ENCODE assay signal across 10 mouse cellular contexts in the genomic region with DNA sequence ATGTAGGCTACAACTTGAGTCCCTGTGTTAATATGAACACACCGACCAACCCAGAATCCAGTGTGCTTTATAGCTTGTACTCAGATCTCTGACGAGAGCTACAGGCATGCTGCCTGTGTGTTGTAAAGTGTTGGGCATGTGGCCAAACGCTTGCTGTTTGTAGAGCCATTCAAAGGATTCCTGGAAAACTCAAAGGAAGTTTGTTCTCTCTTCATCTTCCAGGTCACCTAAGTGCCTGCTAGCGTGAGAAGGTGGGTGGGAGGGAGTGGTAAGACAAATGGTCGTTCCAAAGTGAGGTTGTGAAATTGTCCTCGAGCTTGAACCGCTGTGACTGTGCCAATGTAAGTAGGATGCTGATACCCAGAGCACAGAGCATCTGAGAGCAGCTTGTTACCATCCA. TPM values are rescaled to one million over a fixed set of nuclear protein-coding genes. Genes with fewer than 3 reads are reported as not detected.
DNase-seq lines count a peak whose midpoint lies in the region; ATAC-seq lines count a peak whose summit lies in the region.
"Had no signal": no experiment of that assay in that cellular context is flagged by ENCODE, and none has a peak within 500 bp of the region (broad histone marks: within the 10 kb centered on the region; RNA-seq: fewer than 3 reads in every experiment).

No protein-coding gene starts in this region.

- intact Hi-C loops in heart, postnatal 25 days (cut with DNase I) = no loop called here

- no peaks in the 10 kb centered on the region for H3K9me3 ChIP-seq in kidney, embryonic 14.5 days (ENCODE audit: control insufficient read depth, low read length)
- H3K9me3 ChIP-seq in kidney, embryonic 15.5 days (replicated peaks) = 0 out of 2 replicates have a peak, but pooled peaks cover 3% of the 10 kb centered on the region
- H3K9me3 ChIP-seq: embryonic facial prominence, embryonic 12.5 days; G1E had no signal

- 12% methylated on average over 7 of the region's 7 CpGs for WGBS in kidney, embryonic 14.5 days
- 15% methylated on average over 7 of the region's 7 CpGs for WGBS in kidney, embryonic 15.5 days

- DNase-seq in adrenal gland, postnatal 25 days = peak; percentile 36
- no peak for DNase-seq in adrenal gland, adult 8-10 months
- peak; percentile 53 for DNase-seq in right cerebral cortex, postnatal 14 days
- no peak for DNase-seq in right cerebral cortex, postnatal 25 days
- DNase-seq in lung, postnatal 36 days = peak; percentile 93
- DNase-seq in heart, postnatal 25 days (ENCODE audit: low spot score) = no peak

- 0 out of 2 replicates have a peak, but pooled peaks have one; percentile 7 for ATAC-seq in kidney, embryonic 14.5 days (ENCODE audit: low FRiP score, low TSS enrichment)
- no peak for ATAC-seq in kidney, embryonic 15.5 days (replicated peaks; ENCODE audit: low FRiP score)

- H3K4me1 ChIP-seq in kidney, embryonic 14.5 days (ENCODE audit: control insufficient read depth, insufficient read depth, low read length) = no peaks in the 10 kb centered on the region
- peaks cover 4% of the 10 kb centered on the region; the same call in 1 of the 2 replicates for H3K4me1 ChIP-seq in kidney, embryonic 15.5 days
- H3K4me1 ChIP-seq: embryonic facial prominence, embryonic 12.5 days had no signal

- H3K27ac ChIP-seq in kidney, embryonic 14.5 days (ENCODE audit: low read depth, low read length) = no peak overlapping the region
- no peak overlapping the region for H3K27ac ChIP-seq in kidney, embryonic 15.5 days
- H3K27ac ChIP-seq: embryonic facial prominence, embryonic 12.5 days had no signal

- no peak overlapping the region for H3K4me3 ChIP-seq in kidney, embryonic 14.5 days (ENCODE audit: low read length)
- no peak overlapping the region for H3K4me3 ChIP-seq in kidney, embryonic 15.5 days (replicated peaks)
- H3K4me3 ChIP-seq: embryonic facial prominence, embryonic 12.5 days had no signal

- H3K9ac ChIP-seq in kidney, embryonic 14.5 days (ENCODE audit: low read depth, low read length) = no peak overlapping the region
- no peak overlapping the region for H3K9ac ChIP-seq in kidney, embryonic 15.5 days
- H3K9ac ChIP-seq: embryonic facial prominence, embryonic 12.5 days had no signal

- no peak overlapping the region for H3K4me2 ChIP-seq in kidney, embryonic 14.5 days (replicated peaks; ENCODE audit: low read depth, low read length)
- H3K4me2 ChIP-seq in kidney, embryonic 15.5 days = no peak overlapping the region
- H3K4me2 ChIP-seq: embryonic facial prominence, embryonic 12.5 days had no signal

- no peaks in the 10 kb centered on the region for H3K36me3 ChIP-seq in kidney, embryonic 14.5 days (ENCODE audit: control insufficient read depth, insufficient read depth, low read length)
- H3K36me3 ChIP-seq in kidney, embryonic 15.5 days = peaks cover 4% of the 10 kb centered on the region; the same call in 1 of the 2 replicates
- H3K36me3 ChIP-seq: G1E had no signal

- no peaks in the 10 kb centered on the region for H3K27me3 ChIP-seq in kidney, embryonic 14.5 days (ENCODE audit: control insufficient read depth, insufficient read depth, low read length)
- no peaks in the 10 kb centered on the region for H3K27me3 ChIP-seq in kidney, embryonic 15.5 days
- H3K27me3 ChIP-seq: embryonic facial prominence, embryonic 12.5 days had no signal

RNA-seq across cellular contexts. Expression of a gene that starts 12.7 kb away (rescaled TPM):
- total RNA-seq in adrenal gland, postnatal 25 days (2021) = 273 and 304 TPM in 2 replicates
- total RNA-seq in adrenal gland, adult 8-10 months (2022) = 100 to 1,000 TPM; 241 to 258 (median 257) TPM
- polyA plus RNA-seq in kidney, embryonic 14.5 days (2014; fragmentation: Nextera tagmentation; extraction: Ambion mirVana) = 463 and 491 TPM in 2 replicates
- polyA plus RNA-seq in kidney, embryonic 15.5 days (2015; fragmentation: Nextera tagmentation; extraction: Ambion mirVana) = 435 and 459 TPM in 2 replicates
- total RNA-seq in heart, postnatal 25 days (2021) = 100 to 1,000 TPM; 135 to 146 TPM

RNA-seq across cellular contexts. Expression of a gene that starts 36.4 kb away (rescaled TPM):
- 21.7 and 23.6 TPM in 2 replicates for total RNA-seq in adrenal gland, postnatal 25 days (2021)
- total RNA-seq in adrenal gland, adult 8-10 months (2022) = 10 to 100 TPM; 22.4 to 25.4 (median 23.7) TPM
- 6.7 and 9.1 TPM in 2 replicates for polyA plus RNA-seq in kidney, embryonic 14.5 days (2014; fragmentation: Nextera tagmentation; extraction: Ambion mirVana)
- polyA plus RNA-seq in kidney, embryonic 15.5 days (2015; fragmentation: Nextera tagmentation; extraction: Ambion mirVana) = 4.9 and 5.9 TPM in 2 replicates
- total RNA-seq in heart, postnatal 25 days (2021) = 1 to 10 TPM; 4.7 to 5.0 TPM

RNA-seq across cellular contexts. Expression of a gene that starts 37.2 kb away (rescaled TPM):
- 2.6 and 3.0 TPM in 2 replicates for total RNA-seq in adrenal gland, postnatal 25 days (2021)
- 10 to 100 TPM in 2 of 4 experiments, 1 to 10 TPM in 2; 4.8 to 11.3 (median 8.0) TPM for total RNA-seq in adrenal gland, adult 8-10 months (2022)
- 1.8 and 2.2 TPM in 2 replicates for polyA plus RNA-seq in kidney, embryonic 14.5 days (2014; fragmentation: Nextera tagmentation; extraction: Ambion mirVana)
- 3.2 and 3.4 TPM in 2 replicates for polyA plus RNA-seq in kidney, embryonic 15.5 days (2015; fragmentation: Nextera tagmentation; extraction: Ambion mirVana)
- 1 to 10 TPM; 1.7 to 2.0 TPM for total RNA-seq in heart, postnatal 25 days (2021)

Comparison
In these comparisons a context has a peak if more than half of its experiments do, and no peak if none do; other contexts are left out.
1. DNase-seq: peak in adrenal gland, postnatal 25 days (single experiment), right cerebral cortex, postnatal 14 days (single experiment) and lung, postnatal 36 days (single experiment); none in adrenal gland, adult 8-10 months (single experiment), right cerebral cortex, postnatal 25 days (single experiment) and heart, postnatal 25 days (single experiment).